Mouse (Mus musculus) cortical plate, adult 2 months (tissue): ENCODE data around the gene Mars. TPM values are rescaled to one million over a fixed set of nuclear protein-coding genes. Genes with fewer than 3 reads are reported as not detected.

Experiments
- H3K27ac ChIP-seq: fragments of 200-500 bp; 2 replicates; pipeline ENCODE4 v1.5.1; 2012; ENCODE audit warnings: low read length, control low read depth, inconsistent platforms; ENCODE audit not compliant: insufficient read depth
- H3K4me1 ChIP-seq: fragments of 200-500 bp; 2 replicates; pipeline ENCODE4 v1.6.1; 2011; ENCODE audit warnings: low read length; ENCODE audit not compliant: control insufficient read depth, insufficient read depth
- H3K4me3 ChIP-seq: fragments of 200-500 bp; 2 replicates; pipeline ENCODE4 v1.5.1; 2011; ENCODE audit warnings: mild to moderate bottlenecking, low read length, control low read depth; ENCODE audit not compliant: insufficient read depth
- CTCF ChIP-seq: fragments of 200-500 bp; IDR thresholded peaks from 2 replicates; pipeline ENCODE4 v1.5.1; 2011; ENCODE audit warnings: mild to moderate bottlenecking, control low read depth, low read length; ENCODE audit not compliant: insufficient read depth; ENCODE audit errors: extremely low read depth
- POLR2A ChIP-seq: fragments of 200-500 bp; IDR thresholded peaks from 2 replicates; pipeline ENCODE4 v1.6.1; 2011; ENCODE audit warnings: mild to moderate bottlenecking, low read length, control low read depth; ENCODE audit not compliant: insufficient read depth; ENCODE audit errors: extremely low read depth
- polyA plus RNA-seq: library from polyadenylated mRNA; depleted of rRNA; stranded (reverse); fragments of >200 nt; gene quantifications from 2 replicates; pipeline ENCODE4 v1.2.3, GENCODE M21; 2012

Gene Mars
- polyA plus RNA-seq, 1 experiment: 75.6 TPM

DNA sequence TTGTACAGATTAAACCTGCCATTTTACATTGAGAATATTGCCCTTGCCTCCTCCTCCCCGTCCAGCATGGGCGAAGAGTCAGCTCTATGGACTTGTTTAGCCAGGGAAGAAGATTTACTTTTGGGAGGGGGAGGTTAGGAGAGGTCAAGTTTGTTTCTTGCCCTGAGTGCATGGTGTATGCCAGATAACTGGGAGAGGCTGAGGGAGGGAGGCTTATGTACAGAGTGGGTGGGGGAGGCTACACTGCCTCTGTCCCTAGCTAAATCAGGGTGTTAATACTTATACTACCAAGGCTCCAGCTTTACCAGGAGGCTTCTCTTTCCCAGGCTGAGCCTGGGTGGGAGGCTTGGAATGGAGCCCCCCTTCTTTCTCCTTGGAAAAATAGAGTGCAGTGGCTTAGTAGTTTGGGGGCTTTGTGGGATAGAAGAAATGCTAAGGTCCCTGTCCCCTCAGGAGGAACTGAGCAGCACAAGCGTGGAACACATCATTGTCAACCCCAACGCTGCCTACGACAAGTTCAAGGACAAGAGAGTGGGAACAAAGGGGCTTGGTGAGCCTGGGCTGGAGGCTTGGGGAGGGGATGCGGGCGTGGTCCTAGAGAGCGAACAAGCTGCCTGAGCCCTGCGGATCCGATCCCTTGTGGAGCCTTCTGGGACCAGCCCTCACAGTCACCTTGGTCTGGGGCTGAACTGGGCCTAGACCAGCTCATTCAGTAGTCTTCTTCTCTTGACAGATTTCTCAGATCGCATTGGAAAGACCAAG, 37.1 kb downstream of the Mars start:
- no peak overlapping the region for H3K4me3 ChIP-seq
- H3K4me1 ChIP-seq: no peaks in the 10 kb centered on the region
- no peak overlapping the region for H3K27ac ChIP-seq
- no peak for TF ChIP-seq CTCF
- TF ChIP-seq POLR2A: no peak

DNA sequence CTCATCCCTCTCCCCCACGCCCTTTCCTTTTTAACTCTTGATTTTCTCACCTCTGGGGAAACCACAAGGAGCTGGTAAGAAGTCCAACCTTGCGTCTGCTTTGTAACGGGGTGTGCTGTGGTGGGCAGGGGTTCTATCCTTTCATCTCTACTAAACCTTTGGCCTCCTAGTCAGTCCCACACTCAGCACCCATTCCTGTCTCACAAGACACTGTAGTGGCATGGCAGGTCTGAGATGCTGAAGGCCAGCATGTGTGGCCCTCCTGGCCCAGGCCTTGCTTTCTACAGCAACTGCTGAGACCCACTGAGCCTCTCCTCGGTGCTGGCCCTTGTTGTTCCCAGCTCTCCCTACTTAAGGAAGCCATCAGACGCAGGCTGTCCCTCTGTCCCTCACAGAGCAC, 39.2 kb downstream of the Mars start:
- peaks cover 4% of the 10 kb centered on the region for H3K4me1 ChIP-seq
- TF ChIP-seq POLR2A (no peak), CTCF (no peak)
- no peak overlapping the region for H3K27ac ChIP-seq
- no peak overlapping the region for H3K4me3 ChIP-seq

DNA sequence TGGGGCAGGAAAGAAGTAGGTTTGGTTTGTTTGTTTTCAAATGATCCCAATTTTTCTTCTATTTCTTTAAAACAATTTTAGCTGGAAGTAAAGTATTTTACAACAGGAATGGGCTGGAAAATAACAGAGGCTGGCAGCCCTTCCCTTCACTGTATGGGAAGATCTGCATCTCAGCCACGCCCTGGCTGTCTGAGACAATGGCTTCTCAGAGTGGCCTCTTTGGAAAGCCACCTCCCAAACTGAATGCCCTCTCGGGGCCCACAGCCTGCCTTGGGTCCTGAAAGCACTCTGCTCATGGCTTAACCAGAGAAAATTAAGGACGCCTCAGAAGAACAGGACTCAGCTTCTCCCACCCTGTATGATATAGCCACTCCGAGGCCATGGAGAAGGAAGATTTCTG, 41.7 kb downstream of the Mars start:
- Histone ChIP-seq H3K27ac (no peak overlapping the region), H3K4me1 (peaks cover 8% of the 10 kb centered on the region), H3K4me3 (no peak overlapping the region)
- TF ChIP-seq POLR2A: no peak
- no peak for TF ChIP-seq CTCF

DNA sequence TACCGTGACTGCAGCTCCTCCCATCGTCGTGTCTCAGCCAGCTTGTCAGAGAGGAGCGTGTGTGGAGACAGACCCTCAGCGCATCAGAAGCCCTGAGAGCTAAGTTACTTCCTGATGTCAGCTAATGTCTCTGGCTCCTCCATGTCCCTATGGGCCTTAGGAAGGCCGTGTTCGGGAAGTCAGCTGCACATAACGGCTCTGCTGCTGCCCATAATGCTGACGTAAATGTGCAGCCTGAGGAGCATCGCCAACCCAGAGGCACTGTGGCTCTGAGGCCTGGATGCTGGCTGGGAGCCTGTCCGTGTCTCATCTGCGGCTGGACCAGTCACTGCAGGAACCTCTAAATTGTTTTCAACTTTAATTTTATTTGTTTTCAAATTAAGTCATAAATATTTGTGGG, 42.5 kb downstream of the Mars start:
- TF ChIP-seq CTCF: no peak
- TF ChIP-seq POLR2A: no peak
- H3K4me3 ChIP-seq: no peak overlapping the region
- H3K4me1 ChIP-seq: peaks cover 8% of the 10 kb centered on the region
- no peak overlapping the region for H3K27ac ChIP-seq

DNA sequence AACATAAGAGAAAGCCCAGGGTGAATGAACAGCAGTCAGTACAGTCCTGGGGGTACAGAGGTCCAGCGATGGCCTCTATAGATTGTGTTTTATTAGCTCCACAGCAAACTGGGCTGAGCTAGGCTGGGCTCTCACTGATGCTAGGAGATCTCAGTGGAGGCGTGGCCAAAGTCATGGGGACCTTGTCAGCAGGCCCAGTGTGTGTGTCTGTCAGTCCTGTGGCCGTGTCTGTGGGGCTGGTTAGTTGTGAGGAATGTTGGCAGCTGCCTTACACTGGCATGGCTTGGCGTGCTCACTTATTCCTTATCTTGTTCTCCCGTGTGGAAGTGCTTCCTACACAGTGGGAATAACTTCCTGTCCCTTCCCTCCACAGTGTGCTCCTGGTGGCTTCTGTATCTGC, 43.2 kb downstream of the Mars start:
- no peak for TF ChIP-seq POLR2A
- TF ChIP-seq CTCF: no peak
- no peak overlapping the region for H3K4me3 ChIP-seq
- no peak overlapping the region for H3K27ac ChIP-seq

DNA sequence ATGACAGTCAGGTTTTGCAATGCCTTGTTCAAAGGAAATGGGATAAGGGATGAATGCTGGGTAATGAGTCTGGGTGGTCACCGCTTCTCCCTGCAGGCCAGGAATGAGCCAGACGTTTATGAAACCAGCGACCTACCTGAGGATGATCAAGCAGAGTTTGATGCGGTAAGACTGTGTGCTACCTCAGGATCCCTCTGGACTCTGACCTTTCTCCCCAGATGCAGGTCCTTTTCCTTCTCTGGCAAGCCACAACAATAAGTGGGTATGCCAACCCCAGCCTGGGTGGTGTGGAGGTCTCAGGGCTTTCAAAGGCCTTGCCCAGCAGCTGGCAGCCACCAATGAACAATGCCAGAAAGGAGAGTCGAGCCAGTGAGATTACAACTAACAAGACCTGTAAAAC, 44.3 kb downstream of the Mars start:
- H3K27ac ChIP-seq: no peak overlapping the region
- TF ChIP-seq CTCF (no peak), POLR2A (no peak)

More for the DNA sequence above, 43.2 kb downstream of the Mars start:
- peaks cover 8% of the 10 kb centered on the region for H3K4me1 ChIP-seq

DNA sequence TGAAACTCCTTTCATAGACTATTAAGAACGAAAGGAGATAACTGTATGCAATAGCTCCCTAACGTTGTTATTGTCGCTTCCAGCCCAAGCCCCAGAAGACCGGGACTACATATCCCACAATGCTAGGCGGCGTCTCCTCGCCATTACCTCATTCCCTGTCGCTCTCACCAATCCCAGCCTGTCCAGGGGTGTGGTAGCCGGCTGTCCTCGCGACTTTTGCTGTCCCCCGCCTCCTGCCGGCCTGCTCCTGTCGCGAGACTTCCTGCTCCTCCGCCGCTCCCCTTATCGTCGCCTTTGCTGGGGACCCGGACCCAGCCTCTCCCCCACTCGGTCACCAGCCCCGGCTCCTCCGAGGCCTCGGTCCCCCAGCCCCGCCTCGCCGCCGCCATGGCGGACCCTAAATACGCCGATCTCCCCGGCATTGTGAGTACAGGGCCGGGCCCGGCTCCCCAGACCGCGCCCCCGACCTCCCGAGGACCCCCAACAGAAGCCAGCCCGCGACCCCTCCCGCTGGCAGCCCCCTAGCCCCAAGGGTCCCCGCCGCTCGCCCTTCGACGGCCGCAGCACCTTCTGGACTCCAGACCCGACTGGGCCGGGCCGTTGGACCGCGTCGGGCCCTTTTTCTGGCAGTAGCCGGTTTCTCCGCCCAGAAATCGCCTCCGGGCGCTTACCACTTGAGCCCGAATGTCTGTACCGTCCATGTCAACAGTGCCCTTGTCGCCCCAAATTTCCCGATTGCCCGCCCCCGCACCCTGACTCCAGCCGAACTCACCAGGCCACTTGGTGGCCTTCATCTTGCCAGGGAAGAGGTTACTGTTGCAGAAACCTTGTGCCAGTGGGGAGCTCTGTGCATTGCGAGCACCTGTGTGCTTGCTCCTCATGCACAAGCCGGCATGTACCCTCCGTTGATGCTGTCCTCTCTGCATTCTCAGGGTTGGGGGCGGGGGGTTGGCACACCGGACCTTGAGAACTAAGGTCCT, 45.2 kb downstream of the Mars start, which contains the start of gene Dctn2:
Gene Dctn2, plus strand, starts transcription at position 257 of the 980 bp plus-strand sequence.
- TF ChIP-seq CTCF (no peak), POLR2A (no peak; the same call in 1 of the 2 replicates)

More for the DNA sequence above, 44.3 kb downstream of the Mars start:
- peak overlapping the region; percentile 82 for H3K4me3 ChIP-seq
- peaks cover 8% of the 10 kb centered on the region for H3K4me1 ChIP-seq

DNA sequence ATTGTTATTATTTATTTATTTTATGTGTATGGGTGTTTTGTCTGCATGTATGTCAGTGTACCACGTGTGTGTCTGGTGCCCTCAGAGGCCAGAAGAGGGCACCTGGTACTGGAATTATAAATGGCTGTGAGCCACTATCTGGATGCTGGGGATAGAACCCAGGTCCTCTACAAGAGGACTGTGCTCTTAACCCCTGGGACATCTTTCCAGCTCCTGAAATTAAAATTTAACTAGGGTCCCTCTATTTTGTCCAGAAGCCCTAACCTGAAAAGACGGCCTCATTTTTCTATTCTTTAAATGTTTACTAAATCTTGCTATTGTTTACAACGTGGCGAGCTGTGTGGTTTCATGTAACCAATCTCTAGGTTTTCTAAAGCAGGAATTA, 45.9 kb downstream of the Mars start:
- H3K27ac ChIP-seq: no peak overlapping the region
- no peak for TF ChIP-seq CTCF
- TF ChIP-seq POLR2A: no peak
- peaks cover 8% of the 10 kb centered on the region for H3K4me1 ChIP-seq
- no peak overlapping the region; the same call in 1 of the 2 replicates for H3K4me3 ChIP-seq

More for the DNA sequence above, 45.2 kb downstream of the Mars start, which contains the start of gene Dctn2:
- peaks cover 8% of the 10 kb centered on the region for H3K4me1 ChIP-seq
- peak within 1 kb of the TSS; percentile 82 for H3K4me3 ChIP-seq
- no peak within 1 kb of the TSS for H3K27ac ChIP-seq

DNA sequence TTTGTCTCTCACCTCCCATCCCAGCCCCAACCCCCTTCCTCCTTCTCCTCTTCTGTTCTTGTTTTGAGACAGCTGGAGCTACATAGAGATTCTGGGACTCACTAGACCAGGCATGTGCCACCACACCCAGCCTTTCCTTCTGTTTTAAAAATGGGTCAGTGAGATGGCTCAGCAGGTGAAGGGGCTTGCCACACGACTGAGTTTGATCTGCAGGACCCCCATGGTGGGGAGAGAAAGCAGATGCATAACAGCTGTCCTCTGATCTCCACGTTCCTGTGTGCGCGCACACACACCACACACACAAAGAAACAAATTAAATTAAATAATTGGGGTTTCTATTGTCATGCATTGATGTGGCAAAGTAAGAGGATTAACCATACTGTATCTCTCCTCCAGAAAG, 46.6 kb downstream of the Mars start:
- TF ChIP-seq POLR2A (no peak), CTCF (no peak)
- H3K4me3 ChIP-seq: no peak overlapping the region
- H3K4me1 ChIP-seq: peaks cover 9% of the 10 kb centered on the region
- no peak overlapping the region for H3K27ac ChIP-seq

DNA sequence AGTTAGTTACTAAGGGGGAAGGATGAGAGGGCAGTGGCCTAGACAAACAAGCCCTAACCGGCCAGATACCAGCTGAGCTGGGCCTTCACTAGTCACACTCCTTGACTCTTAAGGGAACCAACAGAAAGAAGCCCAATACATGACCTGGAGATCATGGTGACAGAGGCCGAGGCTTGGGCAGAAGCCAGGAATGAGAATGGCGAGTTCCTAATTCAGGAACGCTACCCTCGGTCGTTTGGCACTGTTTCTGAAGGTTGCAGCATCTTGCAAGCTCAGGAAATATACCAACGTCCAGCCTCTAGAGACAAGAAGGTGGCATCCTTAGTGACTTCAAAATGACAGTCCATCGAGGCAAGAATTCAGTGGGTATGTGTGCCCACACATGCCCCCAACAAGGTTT, 47.2 kb downstream of the Mars start:
- TF ChIP-seq CTCF: no peak
- no peak for TF ChIP-seq POLR2A
- H3K4me3 ChIP-seq: no peak overlapping the region
- H3K27ac ChIP-seq: no peak overlapping the region
- H3K4me1 ChIP-seq: peaks cover 10% of the 10 kb centered on the region
